Mouse (Mus musculus): ENCODE results near the gene Coasy.
"Not testable (repeated sequence)": the region's sequence is repeated elsewhere in the genome, so short reads cannot be mapped to it uniquely, and the experiment has no call there.

Coasy gene

GRCm38 (mm10) chr11:101089931-101090330 is 7.6 kb downstream of the Coasy start:
- DNase-seq: no peak

GRCm38 (mm10) chr11:101094930-101095313 is 12.6 kb downstream of the Coasy start:
- DNase-seq: no peak

GRCm38 (mm10) chr11:101095314-101096024 is 13.1 kb downstream of the Coasy start, which contains the start of gene Psmc3ip:
Psmc3ip (minus strand) TSS chr11:101095436.
- DNase-seq: peak; percentile 98

- DNase-seq: no peak
Observed at GRCm38 (mm10) chr11:101098231-101098630, 15.9 kb downstream of the Coasy start.

- DNase-seq: no peak
Observed at GRCm38 (mm10) chr11:101103011-101103410, 20.6 kb downstream of the Coasy start.

GRCm38 (mm10) chr11:101109351-101109750 is 27.0 kb downstream of the Coasy start:
- no peak for DNase-seq

- no peak for DNase-seq
Observed at GRCm38 (mm10) chr11:101110708-101111107, 28.3 kb downstream of the Coasy start.

- no peak for DNase-seq
Observed at GRCm38 (mm10) chr11:101111178-101111577, 28.8 kb downstream of the Coasy start.

GRCm38 (mm10) chr11:101112186-101112585 is 29.8 kb downstream of the Coasy start:
- no peak for DNase-seq

GRCm38 (mm10) chr11:101115564-101115963 is 33.2 kb downstream of the Coasy start:
- DNase-seq: no peak

- DNase-seq: no peak
Observed at GRCm38 (mm10) chr11:101118105-101118504, 35.7 kb downstream of the Coasy start.

- DNase-seq: peak; percentile 17
Observed at GRCm38 (mm10) chr11:101119131-101119760, 36.9 kb downstream of the Coasy start.

- peak; percentile 100 for DNase-seq
Observed at GRCm38 (mm10) chr11:101119761-101120544, 37.6 kb downstream of the Coasy start, which contains the start of the genes Retreg3 and Tubg1. Retreg3 (minus strand) TSS chr11:101119893. Tubg1 (plus strand) TSS chr11:101119938.

- no peak for DNase-seq
Observed at GRCm38 (mm10) chr11:101120545-101121188, 38.3 kb downstream of the Coasy start.

- DNase-seq: not testable (repeated sequence)
Observed at GRCm38 (mm10) chr11:101124494-101124893, 42.1 kb downstream of the Coasy start.

GRCm38 (mm10) chr11:101125008-101125407 is 42.6 kb downstream of the Coasy start:
- DNase-seq: not testable (repeated sequence)

- DNase-seq: no peak
Observed at GRCm38 (mm10) chr11:101127075-101127474, 44.7 kb downstream of the Coasy start.

GRCm38 (mm10) chr11:101128996-101129577 is 46.7 kb downstream of the Coasy start:
- no peak for DNase-seq

GRCm38 (mm10) chr11:101130056-101130756 is 47.8 kb downstream of the Coasy start:
- DNase-seq: peak; percentile 22

GRCm38 (mm10) chr11:101131187-101131586 is 48.8 kb downstream of the Coasy start:
- no peak for DNase-seq

GRCm38 (mm10) chr11:101131701-101132100 is 49.3 kb downstream of the Coasy start:
- DNase-seq: no peak

GRCm38 (mm10) chr11:101133037-101133436 is 50.7 kb downstream of the Coasy start:
- DNase-seq: peak; percentile 62

Measured in kidney, postnatal 14 days (tissue).